Mouse (Mus musculus) forelimb bud, embryonic 11.5 days (tissue): ENCODE measurements around the gene Hnrnpu.
"Not testable (repeated sequence)": the region's sequence is repeated elsewhere in the genome, so short reads cannot be mapped to it uniquely, and the experiment has no call there.

Source experiments
- DNase-seq: peaks from one replicate; pipeline ENCODE4 v3.0.0-alpha.2; 2012; ENCODE audit warnings: low read depth, low spot score

The Hnrnpu gene

GRCm38 (mm10) chr1:178337551-178338317, at the start of gene Hnrnpu:
TSS of gene Hnrnpu (minus strand) at chr1:178337797.
- DNase-seq = peak; percentile 94

DNA sequence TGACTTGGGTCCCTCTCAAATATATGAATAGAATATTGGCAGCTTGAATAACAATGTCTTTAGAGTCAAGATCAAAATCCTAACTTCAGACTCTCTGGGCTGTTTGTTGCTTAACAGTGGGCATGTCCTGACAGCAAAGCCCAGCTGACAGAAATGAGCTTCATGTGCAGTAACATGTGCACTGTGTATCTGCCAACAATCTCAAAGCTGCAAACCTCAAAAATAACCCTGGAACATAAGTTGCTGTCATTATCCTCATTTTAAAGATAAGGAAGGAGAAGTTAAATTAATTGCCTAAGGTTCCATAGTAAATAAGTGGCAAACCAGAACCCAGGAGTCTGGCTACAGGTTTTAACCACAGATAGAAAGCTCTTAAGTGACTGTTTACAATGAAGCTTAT, 44.6 kb upstream of the Hnrnpu start:
- DNase-seq = no peak

GRCm38 (mm10) chr1:178379224-178379623, 41.6 kb upstream of the Hnrnpu start:
- DNase-seq = no peak

GRCm38 (mm10) chr1:178378115-178378514, 40.5 kb upstream of the Hnrnpu start:
- DNase-seq = no peak

GRCm38 (mm10) chr1:178376907-178377306, 39.3 kb upstream of the Hnrnpu start:
- DNase-seq = no peak

DNA sequence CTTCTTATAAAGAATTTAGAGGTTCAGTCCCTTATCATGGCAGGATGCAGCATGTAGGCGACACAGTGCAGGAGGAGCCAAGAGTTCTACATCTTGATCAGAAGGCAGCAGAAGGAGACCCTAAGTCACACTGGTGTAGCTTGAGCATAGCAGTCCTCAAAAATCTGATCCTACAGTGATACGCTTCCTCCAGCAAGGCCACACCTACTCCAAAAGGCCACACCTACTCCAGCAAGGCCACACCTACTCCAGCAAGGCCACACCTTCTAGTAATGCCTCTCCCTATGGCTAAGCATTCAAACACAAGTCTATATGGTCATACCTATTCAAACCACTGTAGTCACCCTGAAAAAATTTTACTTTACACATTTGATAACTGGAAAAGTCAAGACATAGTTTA, 38.5 kb upstream of the Hnrnpu start:
- no peak for DNase-seq

GRCm38 (mm10) chr1:178375381-178375780, 37.8 kb upstream of the Hnrnpu start:
- no peak for DNase-seq

DNA sequence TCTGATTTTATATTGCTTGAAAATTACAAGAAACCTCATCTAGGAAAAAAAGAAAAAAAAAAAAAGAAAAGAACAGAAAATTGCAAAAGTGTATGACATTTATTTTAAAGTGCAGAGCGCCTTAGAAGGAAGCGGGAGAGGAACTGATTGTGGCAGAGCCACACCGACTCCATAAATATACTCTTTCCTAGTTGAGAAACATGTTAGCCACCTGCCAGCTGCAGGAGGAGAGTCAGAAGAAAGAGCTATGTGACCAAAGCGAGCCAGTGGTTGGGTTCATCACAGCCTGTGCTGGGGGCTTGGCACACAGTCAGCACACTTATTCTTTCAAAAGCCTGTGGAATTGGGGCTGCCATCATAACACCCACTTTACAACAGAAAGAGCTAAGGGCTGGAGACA, 35.1 kb upstream of the Hnrnpu start:
- no peak for DNase-seq

DNA sequence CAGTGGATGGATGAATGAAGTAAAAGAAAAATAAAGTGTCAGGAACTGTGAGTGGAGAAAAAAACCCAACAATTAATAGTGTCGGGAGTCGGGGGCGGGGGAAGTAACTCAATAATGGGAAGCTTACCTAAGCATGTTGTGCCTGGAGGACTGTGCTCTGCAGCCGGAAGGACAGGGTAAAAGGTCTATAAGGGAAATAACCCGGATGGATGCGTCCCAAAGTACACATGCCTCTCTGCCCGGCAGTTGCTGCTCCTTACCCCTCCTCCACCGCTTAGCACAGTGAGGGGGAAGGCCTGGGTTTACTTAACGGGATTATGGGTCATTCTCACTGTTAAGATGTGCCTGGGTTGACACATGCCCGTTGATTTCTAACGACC, 31.7 kb upstream of the Hnrnpu start:
- peak; percentile 32 for DNase-seq

- DNase-seq = peak; percentile 80
Observed at GRCm38 (mm10) chr1:178368548-178369271, 31.1 kb upstream of the Hnrnpu start.

DNA sequence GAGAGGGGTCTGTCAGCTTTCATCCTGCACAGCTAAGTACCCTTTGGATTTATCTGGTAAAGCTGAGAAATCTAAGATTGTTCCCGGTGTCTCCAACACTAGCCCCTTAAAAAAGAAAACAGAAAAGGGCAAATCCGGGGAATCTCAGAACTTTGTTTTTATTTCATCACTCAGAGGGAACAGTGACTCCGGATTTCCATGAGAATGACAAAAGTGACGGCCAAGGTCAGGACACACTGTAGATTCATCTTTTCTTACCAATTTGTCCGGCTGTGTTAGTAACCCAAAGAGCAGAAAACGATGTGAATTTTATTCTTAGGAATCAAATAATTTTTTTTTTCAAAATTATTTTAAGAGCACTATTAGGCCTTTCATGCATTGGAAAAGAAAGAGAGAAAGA, 30.5 kb upstream of the Hnrnpu start:
- DNase-seq = no peak

DNA sequence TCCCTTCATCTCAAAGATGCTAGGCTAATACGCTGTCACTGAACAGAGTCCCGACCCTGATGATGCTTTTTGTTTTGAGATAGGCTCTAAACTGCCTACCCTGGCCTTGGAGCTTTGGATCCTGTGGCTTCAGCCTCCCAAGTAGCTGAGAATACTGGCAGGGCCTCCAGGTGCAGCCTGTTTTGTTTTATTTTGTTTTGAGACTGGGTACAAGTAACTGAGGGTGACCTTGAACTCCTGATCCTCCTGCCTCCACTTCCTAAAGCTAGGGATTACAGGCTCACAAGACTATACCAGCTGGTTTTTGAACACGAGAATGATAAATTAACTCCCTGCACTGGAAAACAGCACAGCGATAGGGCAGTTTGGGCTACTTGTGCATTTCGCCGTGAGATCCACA, 27.6 kb upstream of the Hnrnpu start:
- DNase-seq = no peak

DNA sequence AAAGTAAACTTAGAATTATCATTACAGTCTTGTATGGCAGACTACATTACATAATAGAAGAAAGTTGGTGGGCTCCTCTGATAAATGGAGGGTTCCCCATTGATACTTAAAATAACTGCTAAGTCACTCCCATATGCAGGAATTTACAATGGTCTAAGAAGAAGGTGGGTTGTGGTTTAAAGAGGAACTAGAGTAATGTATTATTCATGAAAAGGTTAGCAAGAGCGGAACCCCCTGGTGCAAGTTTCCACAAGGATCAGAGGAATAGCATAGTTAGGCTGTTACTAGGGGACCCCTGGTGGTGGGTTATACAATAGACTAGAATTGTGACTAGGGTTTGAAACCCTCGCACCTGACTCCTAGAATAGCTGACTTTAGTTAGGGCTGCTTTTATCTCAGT, 23.1 kb upstream of the Hnrnpu start:
- no peak for DNase-seq

- no peak for DNase-seq
Observed at GRCm38 (mm10) chr1:178360264-178360663, 22.7 kb upstream of the Hnrnpu start.

DNA sequence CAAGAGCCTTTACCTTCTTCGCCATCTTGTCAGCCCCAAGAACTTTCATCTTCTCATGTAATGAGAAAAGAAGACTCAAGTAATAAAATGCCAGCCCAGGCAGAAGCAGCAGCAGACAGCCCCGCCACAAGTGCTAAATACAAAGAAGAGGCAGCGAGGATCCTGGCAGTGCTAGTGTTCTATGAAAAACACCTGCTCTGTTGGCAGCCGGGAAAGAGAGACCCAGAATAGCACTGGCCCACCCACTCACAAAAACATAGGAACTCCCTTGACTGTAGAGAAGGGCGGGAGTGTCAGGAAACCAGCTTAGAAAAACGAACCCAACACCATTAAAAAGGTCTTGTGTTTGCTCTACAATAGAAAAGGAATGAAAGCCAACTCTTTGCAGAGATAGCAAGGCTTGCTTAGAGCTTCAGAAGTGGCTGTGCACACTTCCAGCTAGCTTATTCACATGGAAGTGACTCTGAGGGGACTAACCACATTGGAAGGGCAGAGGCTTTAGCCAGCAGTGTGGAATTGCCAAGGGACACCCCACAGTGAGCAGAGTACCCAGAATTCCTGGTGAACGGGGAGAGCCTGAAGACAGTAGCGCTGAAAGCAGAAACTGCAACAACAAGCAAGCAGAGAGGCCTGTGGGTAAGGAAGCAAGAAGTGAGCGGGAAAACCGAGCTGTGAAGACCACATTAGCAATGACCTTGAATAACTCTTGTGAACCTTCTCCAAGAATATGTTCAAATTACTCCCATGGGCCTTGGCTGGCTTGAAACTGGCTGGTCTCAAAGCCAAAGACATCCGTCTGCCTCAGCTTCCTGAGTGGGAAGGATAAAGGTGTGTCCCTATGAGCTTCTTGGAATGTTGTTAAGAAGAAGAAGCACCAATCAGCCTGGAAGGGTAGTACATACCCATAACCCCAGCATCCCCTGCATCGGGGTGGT, 20.4 kb upstream of the Hnrnpu start:
- DNase-seq = no peak

GRCm38 (mm10) chr1:178354576-178354975, 17.0 kb upstream of the Hnrnpu start:
- no peak for DNase-seq

GRCm38 (mm10) chr1:178351643-178352042, 14.0 kb upstream of the Hnrnpu start:
- no peak for DNase-seq

GRCm38 (mm10) chr1:178350792-178351191, 13.2 kb upstream of the Hnrnpu start:
- DNase-seq = no peak

GRCm38 (mm10) chr1:178344071-178344805, 6.6 kb upstream of the Hnrnpu start:
- DNase-seq = not testable (repeated sequence)

DNA sequence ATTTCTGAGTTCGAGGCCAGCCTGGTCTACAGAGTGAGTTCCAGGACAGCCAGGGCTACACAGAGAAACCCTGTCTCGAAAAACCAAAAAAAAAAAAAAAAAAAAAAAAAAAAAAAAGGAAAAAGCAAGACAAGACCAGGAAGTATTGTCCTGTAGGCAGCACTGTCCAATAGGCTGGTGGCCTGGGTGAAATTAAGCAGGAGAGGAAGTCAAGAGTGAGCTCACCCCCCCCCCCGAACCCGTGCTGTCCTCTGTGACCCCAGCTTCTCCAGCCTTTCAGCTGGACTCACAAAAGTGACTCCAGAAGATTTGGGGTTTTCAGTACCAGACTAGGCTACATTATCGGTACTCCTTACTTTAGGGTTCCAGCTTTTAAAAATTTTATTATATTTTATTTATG, 5.0 kb upstream of the Hnrnpu start:
- no peak for DNase-seq

DNA sequence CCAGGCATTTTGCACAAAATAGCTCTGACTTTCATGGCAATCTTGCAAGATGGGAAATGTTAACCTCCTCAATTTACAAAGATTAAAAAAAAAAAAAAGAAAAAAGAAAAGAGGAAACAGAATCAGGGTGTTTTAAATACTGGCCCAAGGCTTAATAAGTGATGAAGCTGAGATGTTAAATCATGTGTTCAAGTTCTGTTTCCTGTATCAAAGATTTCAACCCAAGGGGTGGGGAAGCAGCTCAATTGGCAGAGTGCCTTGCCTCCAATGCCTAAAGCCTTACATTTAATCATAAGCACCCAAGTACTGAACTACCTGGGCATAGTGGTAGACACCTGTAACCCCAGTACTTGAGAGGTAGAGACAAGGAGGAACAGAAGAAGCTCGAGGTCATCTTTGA, 4.5 kb upstream of the Hnrnpu start:
- DNase-seq = no peak
